Mouse (Mus musculus) MEL (cell line): ENCODE measurements at regions not wholly inside any gene's neighbourhood (a gene's known extent, or its start where the extent isn't known, plus 50 kb on each side); places are given as distances from the start of the nearest gene placed in this dataset.

Experiments used
- DNase-seq: peaks from one replicate; pipeline ENCODE4 v3.0.0; 2011; ENCODE audit warnings: low read depth, low spot score
- H3K27ac ChIP-seq: 2 replicates; pipeline ENCODE4 v1.5.1; 2012; ENCODE audit warnings: low read depth, mild to moderate bottlenecking, control low read depth, low read length, moderate library complexity; ENCODE audit not compliant: control insufficient read depth
- H3K27me3 ChIP-seq, 2 experiments: fragments of 150-350 bp in 1 of 2; sonication (generic) in 1 of 2; 2 replicates each; pipeline ENCODE4 v1.6.1; 2012; ENCODE audit warnings: low read length in 2 of 2, mild to moderate bottlenecking in 2 of 2, improper control_type of control experiment in 1 of 2, moderate library complexity in 1 of 2; ENCODE audit not compliant: insufficient read depth in 2 of 2, control insufficient read depth in 1 of 2
- H3K36me3 ChIP-seq, 2 experiments: 2 replicates each; pipeline ENCODE4 v1.6.1; 2012 to 2014; ENCODE audit warnings: low read length in 2 of 2, improper control_type of control experiment in 1 of 2, inconsistent platforms in 1 of 2, mild to moderate bottlenecking in 1 of 2; ENCODE audit not compliant: insufficient read depth in 2 of 2, control insufficient read depth in 1 of 2
- H3K4me1 ChIP-seq, 2 experiments: fragments of 150-350 bp in 1 of 2; sonication (generic) in 1 of 2; 2 replicates each; pipeline ENCODE4 v1.6.1; 2012; ENCODE audit warnings: low read length in 2 of 2, improper control_type of control experiment in 1 of 2, mild to moderate bottlenecking in 1 of 2; ENCODE audit not compliant: insufficient read depth in 2 of 2, control insufficient read depth in 1 of 2
- H3K4me3 ChIP-seq, 2 experiments: fragments of 150-350 bp in 1 of 2; sonication (generic) in 1 of 2; 2 replicates each; pipeline ENCODE4 v1.5.1; 2012; ENCODE audit warnings: low read depth in 2 of 2, low read length in 2 of 2, mild to moderate bottlenecking in 2 of 2, moderate library complexity in 2 of 2, control low read depth in 1 of 2, improper control_type of control experiment in 1 of 2; ENCODE audit not compliant: control insufficient read depth in 1 of 2, insufficient read depth in 1 of 2
- H3K79me2 ChIP-seq: 2 replicates; pipeline ENCODE4 v1.6.1; 2012; ENCODE audit warnings: mild to moderate bottlenecking, low read length, moderate library complexity; ENCODE audit not compliant: control insufficient read depth, poor library complexity, insufficient read depth
- H3K9ac ChIP-seq: 2 replicates; pipeline ENCODE4 v1.6.1; 2012; ENCODE audit warnings: low read depth, mild to moderate bottlenecking, control low read depth, low read length, moderate library complexity; ENCODE audit not compliant: control insufficient read depth, poor library complexity, severe bottlenecking
- H3K9me3 ChIP-seq: fragments of 150-350 bp; sonication (generic); replicated peaks from 2 replicates; pipeline ENCODE4 v1.6.1; 2012; ENCODE audit warnings: mild to moderate bottlenecking, low read length, improper control_type of control experiment, moderate library complexity; ENCODE audit not compliant: insufficient read depth
- BHLHE40 ChIP-seq: IDR thresholded peaks from 2 replicates; pipeline ENCODE4 v1.6.1; 2012; ENCODE audit warnings: low read depth, mild to moderate bottlenecking, inconsistent platforms, low read length, improper control_type of control experiment, borderline replicate concordance
- CHD1 ChIP-seq: IDR thresholded peaks from 2 replicates; pipeline ENCODE4 v1.6.1; 2012; ENCODE audit warnings: low read depth, mild to moderate bottlenecking, inconsistent platforms, low read length, improper control_type of control experiment
- CHD2 ChIP-seq: IDR thresholded peaks from 2 replicates; pipeline ENCODE4 v1.6.1; 2011; ENCODE audit warnings: low read length, improper control_type of control experiment
- E2F4 ChIP-seq: IDR thresholded peaks from 2 replicates; pipeline ENCODE4 v1.6.1; 2011; ENCODE audit warnings: low read depth, low read length, improper control_type of control experiment, borderline replicate concordance
- ELF1 ChIP-seq: IDR thresholded peaks from 2 replicates; pipeline ENCODE4 v1.6.1; 2014; ENCODE audit warnings: low read depth, mild to moderate bottlenecking, inconsistent platforms, low read length, improper control_type of control experiment, moderate library complexity
- EP300 ChIP-seq, 2 experiments: IDR thresholded peaks; 2 replicates each; pipeline ENCODE4 v1.6.1; 2011; ENCODE audit warnings: improper control_type of control experiment in 2 of 2, low read length in 2 of 2, low read depth in 1 of 2, mild to moderate bottlenecking in 1 of 2
- ETS1 ChIP-seq: IDR thresholded peaks from 2 replicates; pipeline ENCODE4 v1.6.1; 2012; ENCODE audit warnings: low read depth, mild to moderate bottlenecking, inconsistent platforms, low read length, improper control_type of control experiment, moderate library complexity
- HCFC1 ChIP-seq: IDR thresholded peaks from 2 replicates; pipeline ENCODE4 v1.6.1; 2012; ENCODE audit warnings: low read depth, mild to moderate bottlenecking, inconsistent platforms, low read length, improper control_type of control experiment, moderate library complexity
- JUND ChIP-seq: IDR thresholded peaks from 2 replicates; pipeline ENCODE4 v1.6.1; 2011; ENCODE audit warnings: low read depth, mild to moderate bottlenecking, improper control_type of control experiment, low read length
- MXI1 ChIP-seq: IDR thresholded peaks from 2 replicates; pipeline ENCODE4 v1.6.1; 2011; ENCODE audit warnings: mild to moderate bottlenecking, low read depth, low read length, improper control_type of control experiment
- MYB ChIP-seq: IDR thresholded peaks from 2 replicates; pipeline ENCODE4 v1.6.1; 2011; ENCODE audit warnings: mild to moderate bottlenecking, low read depth, low read length, improper control_type of control experiment
- MYC ChIP-seq: IDR thresholded peaks from 2 replicates; pipeline ENCODE4 v1.6.1; 2011; ENCODE audit warnings: low read depth, mild to moderate bottlenecking, low read length, improper control_type of control experiment, moderate library complexity
- POLR2A ChIP-seq, 2 experiments: IDR thresholded peaks; 2 replicates each; pipeline ENCODE4 v1.6.1; 2011 to 2012; ENCODE audit warnings: low read length in 2 of 2, mild to moderate bottlenecking in 2 of 2, control low read depth in 1 of 2, improper control_type of control experiment in 1 of 2, low read depth in 1 of 2, moderate library complexity in 1 of 2; ENCODE audit not compliant: control insufficient read depth in 1 of 2, insufficient read depth in 1 of 2, poor library complexity in 1 of 2
- POLR2AphosphoS2 ChIP-seq: IDR thresholded peaks from 2 replicates; pipeline ENCODE4 v1.6.1; 2011; ENCODE audit warnings: low read length, improper control_type of control experiment
- POLR2AphosphoS5 ChIP-seq: IDR thresholded peaks from 2 replicates; pipeline ENCODE4 v1.6.1; 2012; ENCODE audit warnings: low read depth, borderline replicate concordance, mild to moderate bottlenecking, inconsistent platforms, low read length, moderate library complexity, mixed read lengths
- RAD21 ChIP-seq: IDR thresholded peaks from 2 replicates; pipeline ENCODE4 v1.6.1; 2011; ENCODE audit warnings: mild to moderate bottlenecking, low read depth, low read length, improper control_type of control experiment
- RCOR1 ChIP-seq: IDR thresholded peaks from 2 replicates; pipeline ENCODE4 v1.6.1; 2012; ENCODE audit warnings: low read depth, mild to moderate bottlenecking, inconsistent platforms, low read length, improper control_type of control experiment
- SIN3A ChIP-seq: IDR thresholded peaks from 2 replicates; pipeline ENCODE4 v1.6.1; 2012; ENCODE audit warnings: low read length, improper control_type of control experiment, inconsistent platforms
- TAL1 ChIP-seq: IDR thresholded peaks from 2 replicates; pipeline ENCODE4 v1.6.1; 2012; ENCODE audit warnings: mild to moderate bottlenecking, inconsistent platforms, low read length, moderate library complexity, mixed read lengths
- TBP ChIP-seq: IDR thresholded peaks from 2 replicates; pipeline ENCODE4 v1.8.0; 2011; ENCODE audit warnings: low read depth, low read length, improper control_type of control experiment
- UBTF ChIP-seq: IDR thresholded peaks from 2 replicates; pipeline ENCODE4 v1.6.1; 2012; ENCODE audit warnings: low read depth, mild to moderate bottlenecking, inconsistent platforms, low read length, improper control_type of control experiment, moderate library complexity, borderline replicate concordance; ENCODE audit not compliant: insufficient read depth
- USF2 ChIP-seq, 2 experiments: IDR thresholded peaks; 2 replicates each; pipeline ENCODE4 v1.6.1; 2011 to 2012; ENCODE audit warnings: improper control_type of control experiment in 2 of 2, low read length in 2 of 2, borderline replicate concordance in 1 of 2, inconsistent platforms in 1 of 2, low read depth in 1 of 2, mild to moderate bottlenecking in 1 of 2; ENCODE audit not compliant: insufficient read depth in 1 of 2
- ZC3H11A ChIP-seq: IDR thresholded peaks from 2 replicates; pipeline ENCODE4 v1.6.1; 2012; ENCODE audit warnings: low read depth, mild to moderate bottlenecking, inconsistent platforms, low read length, improper control_type of control experiment
- ZKSCAN1 ChIP-seq: IDR thresholded peaks from 2 replicates; pipeline ENCODE4 v1.6.1; 2012; ENCODE audit warnings: low read depth, mild to moderate bottlenecking, inconsistent platforms, low read length, improper control_type of control experiment, moderate library complexity
- ZMIZ1 ChIP-seq: IDR thresholded peaks from 2 replicates; pipeline ENCODE4 v1.6.1; 2012; ENCODE audit warnings: low read depth, mild to moderate bottlenecking, inconsistent platforms, low read length, improper control_type of control experiment, moderate library complexity
- ZNF384 ChIP-seq: IDR thresholded peaks from 2 replicates; pipeline ENCODE4 v1.6.1; 2012; ENCODE audit warnings: low read depth, mild to moderate bottlenecking, inconsistent platforms, low read length, improper control_type of control experiment

DNA sequence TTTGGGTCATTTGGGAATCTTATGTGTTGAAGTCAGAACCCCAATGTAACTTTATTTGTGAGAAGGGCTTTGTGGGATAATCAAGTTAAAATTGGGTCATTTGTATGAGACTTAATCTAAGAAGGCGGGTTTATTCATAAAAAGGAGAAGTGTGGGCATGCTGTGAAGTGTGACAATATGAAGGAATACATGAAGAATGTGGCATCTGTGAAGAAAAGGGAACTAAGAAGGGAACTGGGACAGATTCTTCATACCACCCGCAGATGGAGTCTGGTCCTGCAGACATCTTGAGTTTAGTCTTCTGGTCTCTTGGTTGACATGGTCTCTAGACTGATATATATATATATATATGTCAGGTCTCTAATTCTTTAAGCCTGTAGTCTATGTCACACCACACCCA lies 385.3 kb upstream of the Fam92a start:
- H3K36me3 ChIP-seq = no peaks in the 10 kb centered on the region
- no peak for TF ChIP-seq BHLHE40
- TF ChIP-seq E2F4 = no peak
- TF ChIP-seq POLR2AphosphoS5 = no peak
- TF ChIP-seq MYC = no peak
- no peak for TF ChIP-seq ZKSCAN1
- TF ChIP-seq UBTF = no peak
- no peak for TF ChIP-seq HCFC1
- no peak for TF ChIP-seq ZMIZ1
- no peak for TF ChIP-seq MXI1
- no peak for TF ChIP-seq RAD21
- TF ChIP-seq SIN3A = no peak
- no peak for TF ChIP-seq CHD2
- TF ChIP-seq ZNF384 = no peak

DNA sequence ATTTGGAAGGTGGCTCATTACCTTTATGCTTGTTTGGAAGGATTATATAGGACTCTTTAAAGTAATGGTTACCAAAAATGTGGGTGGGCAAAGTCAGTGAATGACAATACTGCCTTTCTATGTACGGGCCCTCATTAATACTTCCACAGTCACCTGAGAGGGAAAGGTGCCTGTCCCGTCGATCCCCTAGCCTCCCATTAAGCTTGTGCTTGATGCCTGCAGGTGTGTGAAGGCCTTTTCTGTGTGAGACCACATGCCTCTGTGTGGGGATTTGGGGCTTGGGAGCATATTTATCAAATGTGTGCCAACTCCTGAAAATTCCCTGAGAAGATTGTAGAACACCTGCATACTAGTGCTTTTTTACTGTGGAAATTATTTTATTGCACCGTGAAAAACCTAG lies 377.4 kb upstream of the Fam92a start:
- H3K79me2 ChIP-seq = no peaks in the 10 kb centered on the region
- H3K9me3 ChIP-seq = no peaks in the 10 kb centered on the region
- no peaks in the 10 kb centered on the region for H3K27me3 ChIP-seq
- H3K36me3 ChIP-seq = no peaks in the 10 kb centered on the region
- no peak overlapping the region for H3K9ac ChIP-seq
- no peak overlapping the region for H3K27ac ChIP-seq
- TF ChIP-seq ELF1 (no peak), MYB (no peak), JUND (no peak), POLR2AphosphoS2 (no peak), TBP (no peak), ETS1 (no peak), SIN3A (no peak), RAD21 (no peak), POLR2A (IDR thresholded peaks at IDR 0.05; ENCODE audit: control insufficient read depth in 1 of 2, insufficient read depth in 1 of 2, low read depth in 1 of 2, low read length in 2 of 2, poor library complexity in 1 of 2) (no peak), EP300 (IDR thresholded peaks at IDR 0.05; ENCODE audit: low read depth in 1 of 2, low read length in 2 of 2) (no peak), ZNF384 (no peak), TAL1 (no peak), CHD1 (no peak), USF2 (IDR thresholded peaks at IDR 0.05; ENCODE audit: borderline replicate concordance in 1 of 2, insufficient read depth in 1 of 2, low read depth in 1 of 2, low read length in 2 of 2) (no peak), ZC3H11A (no peak), ZKSCAN1 (no peak), RCOR1 (no peak)
- H3K4me1 ChIP-seq = no peaks in the 10 kb centered on the region
- no peak overlapping the region for H3K4me3 ChIP-seq
- no peak for DNase-seq

More for the DNA sequence above, 385.3 kb upstream of the Fam92a start:
- DNase-seq = no peak
- Histone ChIP-seq H3K79me2 (no peaks in the 10 kb centered on the region), H3K9ac (no peak overlapping the region), H3K27me3 (no peaks in the 10 kb centered on the region), H3K27ac (no peak overlapping the region), H3K9me3 (no peaks in the 10 kb centered on the region), H3K4me1 (no peaks in the 10 kb centered on the region), H3K4me3 (no peak overlapping the region)
